Mouse (Mus musculus) limb, embryonic 12.5 days (tissue): ENCODE measurements at regions not wholly inside any gene's neighbourhood (a gene's known extent, or its start where the extent isn't known, plus 50 kb on each side); places are given as distances from the start of the nearest gene placed in this dataset.
"Not testable (repeated sequence)": the region's sequence is repeated elsewhere in the genome, so short reads cannot be mapped to it uniquely, and the experiment has no call there.

Experiments
- ATAC-seq: fragments of 200-750 bp; cut with Nextera tagmentation; 2 replicates; pipeline ENCODE4 v1.8.0; 2017; ENCODE audit warnings: low read depth, moderate TSS enrichment; ENCODE audit not compliant: insufficient number of reproducible peaks, insufficient read depth, low FRiP score, low TSS enrichment
- H3K27ac ChIP-seq: fragments of 300-500 bp; sonication (generic); 2 replicates; pipeline ENCODE4 v1.5.1; 2016; ENCODE audit warnings: mild to moderate bottlenecking, moderate library complexity
- H3K27me3 ChIP-seq: fragments of 300-500 bp; sonication (generic); 2 replicates; pipeline ENCODE4 v1.6.1; 2016; ENCODE audit warnings: mild to moderate bottlenecking, moderate library complexity
- H3K36me3 ChIP-seq: fragments of 300-500 bp; sonication (generic); 2 replicates; pipeline ENCODE4 v1.6.1; 2016; ENCODE audit warnings: mild to moderate bottlenecking, moderate library complexity
- H3K4me1 ChIP-seq: fragments of 300-500 bp; sonication (generic); replicated peaks from 2 replicates; pipeline ENCODE4 v1.6.1; 2016
- H3K4me2 ChIP-seq: fragments of 300-500 bp; sonication (generic); 2 replicates; pipeline ENCODE4 v1.6.1; 2016; ENCODE audit warnings: mild to moderate bottlenecking, moderate library complexity
- H3K4me3 ChIP-seq: fragments of 300-500 bp; sonication (generic); replicated peaks from 2 replicates; pipeline ENCODE4 v1.5.1; 2016; ENCODE audit warnings: mild to moderate bottlenecking
- H3K9ac ChIP-seq: fragments of 300-500 bp; sonication (generic); replicated peaks from 2 replicates; pipeline ENCODE4 v1.6.1; 2016; ENCODE audit warnings: mild to moderate bottlenecking, moderate library complexity
- H3K9me3 ChIP-seq: fragments of 300-500 bp; sonication (generic); 2 replicates; pipeline ENCODE4 v1.6.1; 2016; ENCODE audit warnings: mild to moderate bottlenecking, moderate library complexity
- WGBS: fragments of 180-500 bp; shearing (Covaris S2); methylation state at CpG from one replicate; pipeline ENCODE4 v1.1.7; 2016; 5-methylcytosine and 5-hydroxymethylcytosine counted together

DNA sequence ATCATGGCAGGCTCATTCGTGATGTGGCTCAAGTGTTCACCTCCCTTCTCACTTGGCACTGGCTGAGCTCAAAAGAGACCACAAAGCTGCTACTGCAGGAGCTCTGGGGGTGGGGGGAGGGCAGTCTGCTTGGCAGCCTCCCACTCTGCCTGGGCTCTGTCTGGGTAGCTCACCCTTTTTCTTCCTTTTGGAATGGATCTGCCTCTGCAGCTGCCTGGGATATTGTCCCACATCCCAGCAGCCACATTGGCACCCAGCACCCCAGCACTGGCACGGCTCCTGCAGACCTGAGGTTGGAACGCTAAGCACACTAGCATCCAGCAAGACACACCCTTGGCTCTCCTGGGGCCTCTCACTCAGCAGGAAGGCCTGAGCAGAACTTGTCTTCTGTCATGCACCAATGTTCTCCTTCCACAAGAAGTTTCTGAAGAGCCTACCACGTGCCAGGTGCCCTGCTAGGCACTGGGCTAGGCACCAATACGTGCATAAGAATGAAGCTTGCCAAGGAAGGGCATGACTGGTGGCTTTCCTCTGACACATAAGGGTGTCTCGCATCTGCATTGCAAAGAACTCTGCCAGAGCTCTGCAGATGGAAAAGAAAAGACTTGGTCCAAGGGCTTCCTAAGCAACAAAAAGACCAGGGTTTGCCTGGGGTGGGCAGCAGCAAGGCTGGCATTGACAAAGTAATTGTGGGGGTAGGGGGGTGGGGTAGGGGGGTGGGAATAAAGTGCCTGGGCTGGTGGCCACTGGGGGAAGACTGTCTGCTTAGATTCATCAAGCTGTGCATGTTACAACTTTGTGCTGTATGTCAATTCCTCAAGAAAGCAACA is 112.1 kb upstream of the Sipa1l1 start:
- not testable (repeated sequence) for ATAC-seq
- no CpG with 5 or more reads among the region's 6 CpGs for WGBS

DNA sequence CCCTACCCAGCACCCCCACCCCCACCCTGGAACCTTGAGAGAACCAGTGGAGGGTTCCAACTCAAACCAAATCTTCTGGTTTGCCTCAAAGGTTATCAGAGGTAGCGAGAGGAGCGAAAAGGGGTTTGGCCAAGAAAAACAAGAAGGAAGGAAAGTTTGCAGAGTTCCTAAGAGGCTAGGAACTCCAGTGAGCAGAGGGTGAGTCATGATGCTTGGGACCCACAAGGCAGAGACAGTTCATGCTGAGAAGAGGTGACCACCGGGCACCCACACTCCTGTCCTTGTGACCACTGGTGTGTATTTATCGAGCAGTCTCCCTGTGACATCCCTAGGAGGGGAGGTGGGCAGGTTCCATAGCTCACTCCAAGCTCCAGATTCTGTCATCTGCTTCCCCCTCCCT is 104.1 kb upstream of the Sipa1l1 start:
- no peak for ATAC-seq
- 95% methylated on average over 4 of the region's 4 CpGs for WGBS
- Histone ChIP-seq H3K4me1 (peaks cover 6% of the 10 kb centered on the region; the same call in 1 of the 2 replicates), H3K27me3 (no peaks in the 10 kb centered on the region), H3K4me2 (no peak overlapping the region), H3K4me3 (no peak overlapping the region), H3K27ac (no peak overlapping the region), H3K36me3 (no peaks in the 10 kb centered on the region), H3K9me3 (0 out of 2 replicates have a peak, but pooled peaks cover 6% of the 10 kb centered on the region), H3K9ac (no peak overlapping the region)

More for the DNA sequence above, 112.1 kb upstream of the Sipa1l1 start:
- not testable (repeated sequence) for H3K9me3 ChIP-seq, H3K9ac ChIP-seq, H3K4me1 ChIP-seq, H3K4me2 ChIP-seq, H3K4me3 ChIP-seq, H3K36me3 ChIP-seq, H3K27ac ChIP-seq, H3K27me3 ChIP-seq

DNA sequence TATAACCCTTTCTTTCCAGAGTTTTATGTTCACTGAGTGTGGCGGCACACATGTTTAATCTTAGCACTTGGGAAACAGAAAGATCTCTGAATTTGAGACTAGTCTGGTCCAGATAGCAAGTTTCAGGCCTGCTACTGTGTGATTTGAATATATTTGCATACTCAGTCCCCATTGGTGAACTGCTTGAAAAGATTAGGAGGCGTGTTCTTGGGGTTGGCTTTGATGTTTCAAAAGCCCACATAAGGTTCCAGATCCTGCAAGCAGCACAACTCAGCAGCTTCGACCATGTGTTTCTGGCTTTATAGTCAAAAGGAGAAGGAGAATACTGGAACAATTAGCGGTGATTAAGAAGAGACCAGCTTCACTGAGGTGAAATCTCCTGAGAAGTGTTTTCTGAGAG is 102.3 kb upstream of the Sipa1l1 start:
- Histone ChIP-seq H3K4me3 (no peak overlapping the region), H3K27me3 (no peaks in the 10 kb centered on the region), H3K27ac (no peak overlapping the region), H3K4me1 (peaks cover 6% of the 10 kb centered on the region; the same call in 1 of the 2 replicates), H3K4me2 (no peak overlapping the region), H3K9me3 (0 out of 2 replicates have a peak, but pooled peaks cover 6% of the 10 kb centered on the region), H3K36me3 (no peaks in the 10 kb centered on the region), H3K9ac (no peak overlapping the region)
- WGBS: 27% methylated on average over 4 of the region's 4 CpGs
- ATAC-seq: no peak

DNA sequence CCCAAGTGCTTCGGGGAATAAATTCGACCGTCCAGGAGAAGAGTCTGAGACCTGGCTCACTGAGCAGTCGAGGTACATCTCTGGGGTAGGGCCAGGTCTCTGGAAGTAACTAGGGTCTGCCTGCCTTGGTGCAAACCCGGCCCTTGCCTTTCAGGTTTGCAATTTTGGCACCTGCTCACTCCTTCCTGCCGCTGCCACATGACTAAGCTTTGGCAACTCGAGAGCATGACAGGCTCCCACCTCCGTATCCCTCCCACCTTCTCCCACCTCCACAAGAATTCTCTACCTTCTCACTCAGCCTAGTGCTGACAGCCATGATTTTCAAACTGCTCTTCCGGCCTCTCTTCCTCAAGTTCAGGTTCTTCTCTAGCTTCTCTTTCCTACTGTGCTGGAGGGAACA is 99.5 kb upstream of the Sipa1l1 start:
- no peak overlapping the region for H3K4me3 ChIP-seq
- no peaks in the 10 kb centered on the region for H3K36me3 ChIP-seq
- no peak overlapping the region for H3K27ac ChIP-seq
- peaks cover 9% of the 10 kb centered on the region; the same call in 1 of the 2 replicates for H3K4me1 ChIP-seq
- no peak for ATAC-seq
- H3K4me2 ChIP-seq: no peak overlapping the region
- 0 out of 2 replicates have a peak, but pooled peaks cover 6% of the 10 kb centered on the region for H3K9me3 ChIP-seq
- H3K27me3 ChIP-seq: no peaks in the 10 kb centered on the region
- 83% methylated on average over 9 of the region's 9 CpGs for whole genome bisulfite sequencing
- H3K9ac ChIP-seq: no peak overlapping the region

DNA sequence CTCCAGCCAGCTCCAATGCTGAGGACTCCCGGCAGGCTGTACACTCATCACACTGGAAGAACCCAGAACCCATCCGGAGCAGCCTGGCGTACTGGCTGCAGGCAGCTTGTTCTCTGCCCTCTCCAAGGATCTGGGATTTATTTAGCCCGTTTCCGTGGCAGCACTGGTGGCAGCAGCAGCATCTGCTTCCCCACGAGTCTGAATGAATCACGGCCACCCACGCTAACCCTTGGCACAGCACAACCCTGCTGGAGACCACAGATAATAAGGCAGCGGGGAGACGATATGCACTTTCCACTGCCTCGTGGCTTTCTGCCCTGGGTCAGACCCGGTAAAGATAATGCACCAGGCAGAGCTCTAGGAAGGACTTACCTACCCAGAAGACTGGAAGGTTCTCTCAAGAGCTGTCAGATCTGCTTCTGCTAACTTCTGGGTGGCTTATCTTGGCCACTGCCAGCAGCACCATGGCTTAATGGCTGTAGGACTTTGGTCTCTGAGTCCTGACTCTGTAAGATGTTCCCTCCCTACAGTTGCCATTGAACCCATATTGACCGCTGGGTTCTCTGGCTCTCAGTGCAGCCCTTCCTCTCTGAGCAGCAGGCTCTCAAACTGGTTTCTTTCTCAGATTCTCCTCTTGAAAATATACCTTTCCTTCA is 96.2 kb upstream of the Sipa1l1 start:
- no peaks in the 10 kb centered on the region for H3K27me3 ChIP-seq
- ATAC-seq: no peak

DNA sequence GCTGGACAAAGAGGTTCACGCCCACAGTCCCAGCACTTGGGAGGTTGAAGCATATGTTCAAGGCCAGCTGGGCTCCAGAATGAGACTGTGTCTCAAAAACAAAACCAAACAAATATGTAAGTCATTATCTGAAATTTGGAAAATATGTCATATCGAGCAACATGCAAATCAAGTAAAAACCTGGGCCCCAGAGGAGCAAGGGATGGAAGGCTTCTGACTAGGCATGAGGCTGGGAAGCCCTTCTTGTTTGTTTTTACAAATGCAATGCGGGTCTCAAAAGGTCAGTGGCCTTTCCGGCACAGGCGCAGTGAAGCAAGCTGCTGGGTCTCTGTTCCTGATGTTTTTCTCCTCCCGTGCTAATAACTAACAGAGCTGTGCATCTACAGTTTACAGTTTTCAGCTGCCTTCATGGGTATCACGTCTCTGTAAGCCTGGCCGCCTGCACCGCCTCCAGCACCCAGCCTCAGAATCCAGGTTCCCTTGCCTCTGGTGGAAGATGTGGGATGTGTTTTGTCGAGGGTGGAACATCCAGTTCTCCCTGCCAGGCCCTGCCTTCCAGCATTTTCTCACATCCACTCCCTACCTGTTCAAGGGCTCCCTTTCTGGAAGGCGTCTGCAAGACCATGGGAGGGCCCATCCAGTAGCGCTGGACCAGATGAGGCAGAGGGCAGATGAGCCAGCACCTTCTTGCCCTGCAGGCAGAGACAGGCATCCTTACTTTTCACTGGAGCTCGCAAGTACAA is 93.5 kb upstream of the Sipa1l1 start:
- Histone ChIP-seq H3K9me3 (no peaks in the 10 kb centered on the region), H3K9ac (no peak overlapping the region), H3K27me3 (no peaks in the 10 kb centered on the region; the same call in 1 of the 2 replicates), H3K4me1 (peaks cover 13% of the 10 kb centered on the region), H3K4me3 (no peak overlapping the region), H3K4me2 (no peak overlapping the region), H3K36me3 (no peaks in the 10 kb centered on the region), H3K27ac (peak overlapping the region; percentile 56; the same call in 1 of the 2 replicates)
- 36% methylated on average over 13 of the region's 13 CpGs for WGBS
- ATAC-seq: no peak

More for the DNA sequence above, 96.2 kb upstream of the Sipa1l1 start:
- H3K9me3 ChIP-seq: 0 out of 2 replicates have a peak, but pooled peaks cover 6% of the 10 kb centered on the region
- WGBS: 62% methylated on average over 13 of the region's 13 CpGs
- peaks cover 13% of the 10 kb centered on the region for H3K4me1 ChIP-seq
- H3K27ac ChIP-seq: no peak overlapping the region
- no peak overlapping the region for H3K4me3 ChIP-seq
- no peak overlapping the region for H3K4me2 ChIP-seq
- no peak overlapping the region for H3K9ac ChIP-seq
- no peaks in the 10 kb centered on the region for H3K36me3 ChIP-seq

DNA sequence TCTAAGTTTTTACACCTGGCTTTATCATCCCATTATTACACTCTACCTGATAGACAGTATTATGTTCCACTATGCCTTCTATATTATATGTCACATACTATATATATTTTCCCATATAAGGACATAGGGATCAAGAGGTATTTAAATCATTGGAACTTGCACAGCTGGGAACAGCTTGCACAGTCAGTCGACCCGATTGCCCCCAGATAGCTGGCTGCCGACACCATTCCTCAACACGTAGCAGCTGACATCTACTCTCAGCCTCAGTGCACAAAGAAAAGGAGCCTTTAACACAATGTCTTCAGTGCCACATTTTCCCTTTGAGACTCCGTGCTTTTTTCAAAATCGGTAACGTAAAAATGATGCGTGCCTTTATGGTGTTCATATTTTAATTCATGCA is 92.4 kb upstream of the Sipa1l1 start:
- ATAC-seq: no peak
- H3K36me3 ChIP-seq: no peaks in the 10 kb centered on the region
- H3K27me3 ChIP-seq: no peaks in the 10 kb centered on the region; the same call in 1 of the 2 replicates
- peaks cover 13% of the 10 kb centered on the region for H3K4me1 ChIP-seq
- no peak overlapping the region for H3K4me3 ChIP-seq
- 79% methylated on average over 8 of the region's 8 CpGs for WGBS
- H3K4me2 ChIP-seq: no peak overlapping the region
- no peak overlapping the region for H3K9ac ChIP-seq
- no peaks in the 10 kb centered on the region for H3K9me3 ChIP-seq
- no peak overlapping the region for H3K27ac ChIP-seq

DNA sequence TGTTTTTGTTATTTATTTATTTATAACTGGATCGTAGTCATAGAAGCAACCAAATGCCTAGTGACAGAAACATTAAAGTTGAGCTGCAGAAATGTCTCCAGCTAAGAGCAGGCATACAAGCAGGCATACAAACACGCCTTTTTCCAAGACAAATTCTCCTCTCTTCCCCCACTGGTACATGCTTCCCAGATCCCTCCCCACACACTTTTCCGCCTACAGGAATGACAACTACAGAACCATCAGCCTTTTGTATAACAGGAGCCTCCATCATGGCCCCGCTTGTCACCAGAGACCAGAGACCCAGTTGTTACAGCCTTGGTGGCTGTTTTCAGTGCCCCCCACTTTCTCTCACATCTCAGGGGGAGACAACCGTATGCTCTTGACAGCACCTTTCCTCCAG is 91.2 kb upstream of the Sipa1l1 start:
- H3K4me1 ChIP-seq: peaks cover 10% of the 10 kb centered on the region
- H3K9ac ChIP-seq: no peak overlapping the region
- H3K36me3 ChIP-seq: no peaks in the 10 kb centered on the region
- H3K9me3 ChIP-seq: no peaks in the 10 kb centered on the region
- WGBS: 86% methylated on average over 5 of the region's 5 CpGs
- no peaks in the 10 kb centered on the region; the same call in 1 of the 2 replicates for H3K27me3 ChIP-seq
- H3K27ac ChIP-seq: no peak overlapping the region
- H3K4me2 ChIP-seq: no peak overlapping the region
- no peak overlapping the region for H3K4me3 ChIP-seq
- ATAC-seq: no peak

DNA sequence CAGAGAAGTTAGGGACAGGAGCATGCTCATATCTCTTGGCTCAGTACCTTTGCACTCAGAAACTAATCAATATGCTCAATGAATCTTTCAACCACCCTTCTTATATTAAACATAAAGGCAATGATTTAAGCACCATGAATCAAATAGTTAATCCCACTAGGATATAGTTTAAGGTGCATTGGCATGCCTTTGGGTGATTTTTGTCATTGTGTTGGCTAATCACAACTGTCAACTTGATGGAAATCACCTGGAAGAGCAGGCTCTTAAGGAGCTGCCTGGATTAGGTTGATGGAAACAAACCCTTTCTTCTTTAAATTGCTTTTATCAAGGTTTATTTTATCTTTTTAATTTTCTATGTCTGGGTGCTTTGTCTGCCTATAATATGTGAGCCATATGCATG is 90.4 kb upstream of the Sipa1l1 start:
- Histone ChIP-seq H3K4me3 (no peak overlapping the region), H3K9me3 (no peaks in the 10 kb centered on the region), H3K27ac (no peak overlapping the region), H3K36me3 (no peaks in the 10 kb centered on the region), H3K4me2 (no peak overlapping the region), H3K9ac (no peak overlapping the region), H3K4me1 (peaks cover 10% of the 10 kb centered on the region), H3K27me3 (no peaks in the 10 kb centered on the region; the same call in 1 of the 2 replicates)
- no peak for ATAC-seq

DNA sequence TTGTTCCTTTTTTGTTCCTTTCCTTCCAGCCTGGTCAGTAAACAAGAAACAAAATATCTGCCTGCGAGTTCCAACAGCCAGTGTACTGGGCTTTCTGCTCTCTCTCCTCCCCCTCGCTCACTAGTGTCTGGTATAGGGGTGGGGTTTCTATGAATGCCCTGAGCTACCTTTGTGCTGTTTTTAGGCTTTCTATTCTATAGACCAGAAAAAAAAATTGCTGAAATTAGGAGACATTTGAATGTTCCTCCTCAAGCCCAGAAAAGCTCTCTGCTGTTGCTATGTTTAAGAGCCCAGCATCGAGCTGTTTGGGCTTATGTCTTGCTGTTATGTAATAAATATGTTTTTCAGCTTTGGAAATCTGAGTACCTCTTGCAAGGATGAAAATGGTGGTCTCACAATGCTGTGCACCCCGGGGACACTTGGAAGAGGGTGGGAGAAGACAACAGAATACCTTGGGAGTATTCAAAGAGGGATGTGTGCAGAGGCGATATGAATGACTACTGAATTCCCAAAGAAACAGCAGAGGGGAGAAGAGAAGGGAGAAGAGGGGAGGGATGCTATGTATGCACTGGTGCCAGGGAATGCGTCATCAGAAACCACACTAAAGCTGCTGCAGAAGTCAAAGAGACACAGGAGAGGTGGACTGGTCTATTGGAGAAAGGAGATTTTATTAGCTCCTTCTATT is 88.8 kb upstream of the Sipa1l1 start:
- Histone ChIP-seq H3K27me3 (no peaks in the 10 kb centered on the region; the same call in 1 of the 2 replicates), H3K36me3 (no peaks in the 10 kb centered on the region), H3K9me3 (no peaks in the 10 kb centered on the region), H3K4me1 (peaks cover 9% of the 10 kb centered on the region), H3K4me3 (no peak overlapping the region), H3K4me2 (no peak overlapping the region), H3K27ac (no peak overlapping the region), H3K9ac (no peak overlapping the region)
- ATAC-seq: no peak
- WGBS: 81% methylated on average over 6 of the region's 6 CpGs
